Mouse (Mus musculus): ENCODE measurements around the gene Nacad. TPM values are rescaled to one million over a fixed set of nuclear protein-coding genes. Genes with fewer than 3 reads are reported as not detected.

The Nacad gene
- polyA plus RNA-seq, 1 experiment: 1.7 TPM

DNA sequence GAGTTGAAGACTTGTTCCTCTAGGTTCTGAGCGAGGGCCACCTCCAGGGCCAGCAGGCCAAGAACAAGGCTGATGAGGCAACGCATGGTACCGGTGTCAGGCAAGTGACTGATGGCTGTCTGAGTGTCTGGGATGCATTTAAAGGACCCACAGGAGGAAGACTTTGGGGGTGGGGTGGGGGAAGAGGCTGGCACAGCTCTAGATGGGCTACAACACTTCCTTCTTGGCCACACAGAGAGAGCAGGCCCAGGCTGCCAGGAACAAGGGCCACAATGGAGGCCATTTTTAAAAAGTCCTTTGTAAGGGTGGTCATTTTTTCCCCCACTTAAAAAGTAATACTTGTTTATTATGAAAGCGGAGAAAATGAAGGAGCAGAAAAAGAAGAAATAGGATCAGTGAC, 32.7 kb upstream of the Nacad start, which contains the start of gene Wap:
Gene Wap, minus strand, starts transcription at position 101 of the 400 bp plus-strand sequence.
- WGBS: 89% methylated on average over 4 of the region's 4 CpGs
- TF ChIP-seq CTCF (IDR thresholded peaks at IDR 0.05; ENCODE audit: extremely low read depth, insufficient read length, insufficient replicate concordance, low read depth, low read length) (no peak), POLR2A (IDR thresholded peaks at IDR 0.05; ENCODE audit: low read depth, low read length) (no peak)
- H3K4me3 ChIP-seq (ENCODE audit: low read depth, low read length): no peak within 1 kb of the TSS
- no peak within 1 kb of the TSS for H3K27ac ChIP-seq (ENCODE audit: insufficient read depth, low read depth, low read length)
- H3K36me3 ChIP-seq (ENCODE audit: control insufficient read depth, insufficient read depth, low read length): no peaks in the 10 kb centered on the region
- H3K27me3 ChIP-seq (ENCODE audit: control insufficient read depth, insufficient read depth, low read length): no peaks in the 10 kb centered on the region
- H3K4me1 ChIP-seq (ENCODE audit: control insufficient read depth, insufficient read depth, insufficient read length, low read length): no peaks in the 10 kb centered on the region

DNA sequence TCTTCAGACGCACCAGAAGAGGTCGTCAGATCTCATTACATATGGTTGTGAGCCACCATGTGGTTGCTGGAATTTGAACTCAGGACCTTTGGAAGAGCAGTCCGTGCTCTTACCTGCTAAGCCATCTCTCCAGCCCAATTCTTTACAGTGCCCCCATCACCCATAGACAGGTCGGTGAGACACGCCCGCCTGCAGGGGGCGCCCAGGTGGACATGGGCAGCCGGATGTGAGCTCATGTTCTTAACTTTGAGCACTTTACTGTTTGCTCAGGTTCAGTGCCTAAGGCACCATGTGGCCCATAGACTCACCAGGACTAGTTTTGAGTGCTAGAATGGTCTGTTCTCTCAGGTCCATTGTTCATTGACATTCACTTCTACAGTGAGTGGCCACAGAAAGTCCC, 30.3 kb upstream of the Nacad start:
- no peak overlapping the region for H3K27ac ChIP-seq (ENCODE audit: insufficient read depth, low read depth, low read length)
- 70% methylated on average over 8 of the region's 8 CpGs for WGBS
- no peak overlapping the region for H3K4me3 ChIP-seq (ENCODE audit: low read depth, low read length)
- H3K36me3 ChIP-seq (ENCODE audit: control insufficient read depth, insufficient read depth, low read length): no peaks in the 10 kb centered on the region
- TF ChIP-seq CTCF (IDR thresholded peaks at IDR 0.05; ENCODE audit: extremely low read depth, insufficient read length, insufficient replicate concordance, low read depth, low read length) (peak; percentile 15; the same call in 1 of the 2 replicates), POLR2A (IDR thresholded peaks at IDR 0.05; ENCODE audit: low read depth, low read length) (no peak)
- H3K4me1 ChIP-seq (ENCODE audit: control insufficient read depth, insufficient read depth, insufficient read length, low read length): no peaks in the 10 kb centered on the region; the same call in 1 of the 2 replicates
- no peaks in the 10 kb centered on the region for H3K27me3 ChIP-seq (ENCODE audit: control insufficient read depth, insufficient read depth, low read length)

DNA sequence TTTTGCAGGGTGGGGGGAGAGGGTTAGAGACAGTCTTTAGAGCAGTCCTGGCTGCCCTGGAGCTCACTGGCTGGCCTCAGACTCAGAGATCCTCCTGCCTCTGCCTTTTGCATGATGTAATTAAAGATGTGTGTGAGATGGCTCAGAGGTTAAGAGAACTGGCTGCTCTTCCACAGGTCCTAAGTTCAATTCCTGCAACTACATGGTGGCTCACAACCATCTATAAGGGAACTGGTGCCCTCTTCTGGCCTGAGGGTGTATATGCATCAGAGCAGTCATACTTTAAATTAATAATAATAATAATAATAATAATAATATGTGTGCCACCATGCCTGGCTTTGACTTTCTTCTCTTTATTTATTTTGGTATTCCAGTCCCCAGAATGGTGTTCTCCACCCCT, 23.8 kb upstream of the Nacad start:
- peak; percentile 32; the same call in 1 of the 2 replicates for TF ChIP-seq CTCF (IDR thresholded peaks at IDR 0.05; ENCODE audit: extremely low read depth, insufficient read length, insufficient replicate concordance, low read depth, low read length)
- no peak for TF ChIP-seq POLR2A (IDR thresholded peaks at IDR 0.05; ENCODE audit: low read depth, low read length)
- Histone ChIP-seq H3K27me3 (ENCODE audit: control insufficient read depth, insufficient read depth, low read length) (no peaks in the 10 kb centered on the region), H3K36me3 (ENCODE audit: control insufficient read depth, insufficient read depth, low read length) (no peaks in the 10 kb centered on the region), H3K4me1 (ENCODE audit: control insufficient read depth, insufficient read depth, insufficient read length, low read length) (peaks cover 2% of the 10 kb centered on the region; the same call in 1 of the 2 replicates), H3K27ac (ENCODE audit: insufficient read depth, low read depth, low read length) (no peak overlapping the region), H3K4me3 (ENCODE audit: low read depth, low read length) (no peak overlapping the region)

GRCm38 (mm10) chr11:6628568-6628967, 22.7 kb upstream of the Nacad start:
- H3K4me3 ChIP-seq (ENCODE audit: low read depth, low read length): no peak overlapping the region
- WGBS: 12% methylated on average over 4 of the region's 4 CpGs

GRCm38 (mm10) chr11:6627731-6628130, 21.9 kb upstream of the Nacad start:
- H3K4me3 ChIP-seq (ENCODE audit: low read depth, low read length): no peak overlapping the region
- H3K4me1 ChIP-seq (ENCODE audit: control insufficient read depth, insufficient read depth, insufficient read length, low read length): peaks cover 2% of the 10 kb centered on the region; the same call in 1 of the 2 replicates
- H3K27ac ChIP-seq (ENCODE audit: insufficient read depth, low read depth, low read length): no peak overlapping the region
- TF ChIP-seq CTCF (IDR thresholded peaks at IDR 0.05; ENCODE audit: extremely low read depth, insufficient read length, insufficient replicate concordance, low read depth, low read length): no peak
- no peak for TF ChIP-seq POLR2A (IDR thresholded peaks at IDR 0.05; ENCODE audit: low read depth, low read length)
- H3K27me3 ChIP-seq (ENCODE audit: control insufficient read depth, insufficient read depth, low read length): no peaks in the 10 kb centered on the region
- 84% methylated on average over 4 of the region's 4 CpGs for WGBS
- H3K36me3 ChIP-seq (ENCODE audit: control insufficient read depth, insufficient read depth, low read length): peaks cover 15% of the 10 kb centered on the region

More at GRCm38 (mm10) chr11:6628568-6628967, 22.7 kb upstream of the Nacad start:
- peaks cover 2% of the 10 kb centered on the region; the same call in 1 of the 2 replicates for H3K4me1 ChIP-seq (ENCODE audit: control insufficient read depth, insufficient read depth, insufficient read length, low read length)
- peaks cover 8% of the 10 kb centered on the region for H3K36me3 ChIP-seq (ENCODE audit: control insufficient read depth, insufficient read depth, low read length)
- H3K27me3 ChIP-seq (ENCODE audit: control insufficient read depth, insufficient read depth, low read length): no peaks in the 10 kb centered on the region
- peak; percentile 81 for TF ChIP-seq CTCF (IDR thresholded peaks at IDR 0.05; ENCODE audit: extremely low read depth, insufficient read length, insufficient replicate concordance, low read depth, low read length)
- TF ChIP-seq POLR2A (IDR thresholded peaks at IDR 0.05; ENCODE audit: low read depth, low read length): no peak
- no peak overlapping the region for H3K27ac ChIP-seq (ENCODE audit: insufficient read depth, low read depth, low read length)

DNA sequence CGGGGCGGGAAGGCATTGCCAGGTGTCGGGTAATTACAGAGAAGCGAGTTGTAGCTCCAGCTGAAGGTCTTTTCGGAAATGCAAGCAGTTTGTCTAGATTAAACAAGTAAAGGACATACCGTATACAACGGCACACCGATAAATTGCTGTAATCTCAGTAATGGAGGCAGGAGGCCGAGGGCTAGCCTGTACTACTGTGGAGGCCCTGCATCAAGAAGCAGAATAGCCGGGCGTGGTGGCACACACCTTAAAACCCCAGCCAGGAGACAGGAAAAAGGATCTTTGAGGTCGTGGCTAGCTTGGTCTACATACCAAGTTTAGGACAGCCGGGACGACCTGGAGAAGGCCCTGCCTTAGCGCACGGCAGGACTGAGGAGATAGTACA, 20.5 kb upstream of the Nacad start:
- peak overlapping the region; percentile 84 for H3K27ac ChIP-seq (ENCODE audit: insufficient read depth, low read depth, low read length)

DNA sequence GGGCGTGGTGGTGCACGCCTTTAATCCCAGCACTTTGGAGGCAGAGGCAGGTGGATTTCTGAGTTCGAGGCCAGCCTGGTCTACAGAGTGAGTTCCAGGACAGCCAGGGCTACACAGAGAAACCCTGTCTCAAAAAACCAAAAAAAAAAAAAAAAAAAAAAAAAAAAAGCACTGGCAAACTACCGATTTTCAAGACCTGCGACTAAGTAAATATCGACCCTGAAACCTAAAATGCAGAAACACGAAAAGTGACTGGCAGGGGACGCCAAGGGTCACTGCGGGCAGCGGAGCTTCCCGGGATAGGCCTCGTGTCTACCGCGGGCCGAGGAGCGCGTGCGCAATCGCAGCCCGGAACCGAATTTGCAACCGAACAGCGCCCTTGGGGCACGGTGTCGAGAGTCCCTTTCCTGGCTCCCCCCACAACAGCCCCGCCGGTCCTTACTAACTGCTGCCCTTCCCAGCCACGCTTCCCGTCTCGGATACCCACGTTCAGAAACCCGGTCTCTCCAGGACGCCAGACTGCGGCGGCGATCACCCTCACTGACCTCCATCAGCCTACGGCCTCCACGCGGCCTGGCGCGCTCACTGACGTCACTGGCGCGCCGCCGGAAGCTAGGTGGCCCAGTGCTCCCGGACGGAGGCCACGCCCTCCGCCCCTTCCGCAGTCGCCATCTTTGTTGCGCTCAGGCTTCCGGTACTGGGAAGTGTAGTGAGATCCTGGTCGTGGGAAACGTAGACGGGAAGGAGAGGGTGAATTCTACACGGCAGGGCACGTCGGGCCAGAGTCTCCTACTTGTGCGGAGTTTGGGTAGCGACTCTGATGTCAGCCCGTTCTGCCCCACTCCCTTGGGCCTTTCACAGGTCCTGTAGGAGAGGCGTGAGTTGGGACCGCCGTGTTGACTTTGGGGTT, 19.9 kb upstream of the Nacad start, which contains the start of gene Tbrg4:
Gene Tbrg4, minus strand, starts transcription at position 590 of the 910 bp plus-strand sequence.
- Histone ChIP-seq H3K36me3 (ENCODE audit: control insufficient read depth, insufficient read depth, low read length) (peaks cover 27% of the 10 kb centered on the region), H3K27me3 (ENCODE audit: control insufficient read depth, insufficient read depth, low read length) (no peaks in the 10 kb centered on the region), H3K4me3 (ENCODE audit: low read depth, low read length) (peak within 1 kb of the TSS; percentile 75), H3K4me1 (ENCODE audit: control insufficient read depth, insufficient read depth, insufficient read length, low read length) (0 out of 2 replicates have a peak, but pooled peaks cover 2% of the 10 kb centered on the region), H3K27ac (ENCODE audit: insufficient read depth, low read depth, low read length) (peak within 1 kb of the TSS; percentile 84)
- under 1% methylated on average over 66 of the region's 66 CpGs for WGBS
- no peak for TF ChIP-seq CTCF (IDR thresholded peaks at IDR 0.05; ENCODE audit: extremely low read depth, insufficient read length, insufficient replicate concordance, low read depth, low read length)
- peak; percentile 47; the same call in 1 of the 2 replicates for TF ChIP-seq POLR2A (IDR thresholded peaks at IDR 0.05; ENCODE audit: low read depth, low read length)

More for the DNA sequence above, 20.5 kb upstream of the Nacad start:
- Histone ChIP-seq H3K27me3 (ENCODE audit: control insufficient read depth, insufficient read depth, low read length) (no peaks in the 10 kb centered on the region), H3K36me3 (ENCODE audit: control insufficient read depth, insufficient read depth, low read length) (peaks cover 24% of the 10 kb centered on the region), H3K4me3 (ENCODE audit: low read depth, low read length) (peak overlapping the region; percentile 75), H3K4me1 (ENCODE audit: control insufficient read depth, insufficient read depth, insufficient read length, low read length) (0 out of 2 replicates have a peak, but pooled peaks cover 2% of the 10 kb centered on the region)
- TF ChIP-seq CTCF (IDR thresholded peaks at IDR 0.05; ENCODE audit: extremely low read depth, insufficient read length, insufficient replicate concordance, low read depth, low read length) (no peak), POLR2A (IDR thresholded peaks at IDR 0.05; ENCODE audit: low read depth, low read length) (no peak)
- 6% methylated on average over 16 of the region's 16 CpGs for WGBS
